Mouse (Mus musculus): ENCODE data around the gene Rhcg. TPM values are rescaled to one million over a fixed set of nuclear protein-coding genes. Genes with fewer than 3 reads are reported as not detected.

The Rhcg gene
- polyA plus RNA-seq, 1 experiment: 1.2 TPM

GRCm38 (mm10) chr7:79623086-79623485 lies 5.6 kb upstream of the Rhcg start:
- Histone ChIP-seq H3K4me1 (replicated peaks; ENCODE audit: control insufficient read depth, insufficient read depth, low read length) (no peaks in the 10 kb centered on the region), H3K4me3 (ENCODE audit: control insufficient read depth, insufficient read depth, low read length) (no peak overlapping the region), H3K27ac (ENCODE audit: control insufficient read depth, insufficient read depth, low read length) (no peak overlapping the region), H3K36me3 (ENCODE audit: control insufficient read depth, insufficient read depth, low read length) (no peaks in the 10 kb centered on the region), H3K27me3 (ENCODE audit: control insufficient read depth, insufficient read depth, low read length) (no peaks in the 10 kb centered on the region)
- TF ChIP-seq CTCF (IDR thresholded peaks at IDR 0.05; ENCODE audit: borderline replicate concordance, control insufficient read depth, extremely low read depth, insufficient read depth, low read length, poor library complexity): no peak
- 38% methylated on average over 8 of the region's 8 CpGs for WGBS
- no peak for DNase-seq

DNA sequence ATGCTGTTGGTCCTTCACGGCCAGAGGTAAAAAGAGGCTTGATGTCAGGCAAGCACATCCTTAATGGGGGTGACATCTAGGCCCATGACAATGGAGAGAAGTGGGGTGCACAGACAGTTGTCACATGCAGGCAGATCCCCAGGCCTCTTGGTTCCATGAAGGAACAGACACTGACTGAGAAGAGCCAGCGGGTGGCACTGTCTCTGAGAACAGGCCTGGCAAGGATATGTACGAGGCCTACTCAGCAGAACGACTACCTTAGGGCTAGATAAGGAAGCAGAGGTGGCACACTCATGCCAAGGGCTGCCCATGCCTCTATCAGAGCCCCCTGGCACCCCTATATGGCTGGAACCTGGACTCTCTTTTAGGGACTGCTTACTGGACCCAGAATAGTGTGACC lies 2.0 kb upstream of the Rhcg start:
- H3K27me3 ChIP-seq (ENCODE audit: control insufficient read depth, insufficient read depth, low read length): peaks cover 6% of the 10 kb centered on the region
- H3K4me1 ChIP-seq (replicated peaks; ENCODE audit: control insufficient read depth, insufficient read depth, low read length): no peaks in the 10 kb centered on the region
- no peak overlapping the region for H3K27ac ChIP-seq (ENCODE audit: control insufficient read depth, insufficient read depth, low read length)
- no peak overlapping the region for H3K4me3 ChIP-seq (ENCODE audit: control insufficient read depth, insufficient read depth, low read length)
- WGBS: 67% methylated on average over 4 of the region's 4 CpGs
- no peaks in the 10 kb centered on the region for H3K36me3 ChIP-seq (ENCODE audit: control insufficient read depth, insufficient read depth, low read length)
- DNase-seq: no peak
- TF ChIP-seq POLR2A (IDR thresholded peaks at IDR 0.05; ENCODE audit: control insufficient read depth, extremely low read depth, insufficient read depth, low read length, poor library complexity) (no peak), CTCF (IDR thresholded peaks at IDR 0.05; ENCODE audit: borderline replicate concordance, control insufficient read depth, extremely low read depth, insufficient read depth, low read length, poor library complexity) (no peak)

DNA sequence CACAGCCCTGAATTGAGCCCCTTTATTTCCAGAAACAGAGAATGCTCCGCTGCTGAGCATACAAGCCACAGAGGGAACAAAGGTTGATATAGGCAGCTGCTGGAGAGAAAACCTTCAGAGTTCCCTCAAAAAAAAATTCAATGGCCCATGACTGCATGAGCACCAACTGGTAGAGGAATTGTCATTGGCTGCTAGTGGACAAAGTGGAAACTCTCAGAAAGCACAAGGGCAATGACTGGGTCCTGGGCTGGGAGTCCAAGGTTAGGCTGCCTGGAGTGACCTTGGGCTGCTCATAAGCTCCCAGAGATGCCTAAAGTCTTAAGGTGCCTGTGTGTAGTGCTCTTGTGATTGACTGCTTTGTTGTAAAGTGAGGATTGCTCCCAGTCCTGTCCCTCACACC lies 1.5 kb downstream of the Rhcg start:
- peaks cover 6% of the 10 kb centered on the region for H3K27me3 ChIP-seq (ENCODE audit: control insufficient read depth, insufficient read depth, low read length)
- WGBS: 78% methylated on average over 1 of the region's 1 CpGs
- DNase-seq: no peak
- H3K36me3 ChIP-seq (ENCODE audit: control insufficient read depth, insufficient read depth, low read length): no peaks in the 10 kb centered on the region
- no peak overlapping the region for H3K27ac ChIP-seq (ENCODE audit: control insufficient read depth, insufficient read depth, low read length)
- TF ChIP-seq CTCF (IDR thresholded peaks at IDR 0.05; ENCODE audit: borderline replicate concordance, control insufficient read depth, extremely low read depth, insufficient read depth, low read length, poor library complexity) (no peak), POLR2A (IDR thresholded peaks at IDR 0.05; ENCODE audit: control insufficient read depth, extremely low read depth, insufficient read depth, low read length, poor library complexity) (no peak)
- H3K4me1 ChIP-seq (replicated peaks; ENCODE audit: control insufficient read depth, insufficient read depth, low read length): no peaks in the 10 kb centered on the region
- H3K4me3 ChIP-seq (ENCODE audit: control insufficient read depth, insufficient read depth, low read length): no peak overlapping the region

GRCm38 (mm10) chr7:79615008-79615407 lies 2.4 kb downstream of the Rhcg start:
- WGBS: 67% methylated on average over 4 of the region's 4 CpGs
- H3K27me3 ChIP-seq (ENCODE audit: control insufficient read depth, insufficient read depth, low read length): peaks cover 6% of the 10 kb centered on the region
- H3K4me1 ChIP-seq (replicated peaks; ENCODE audit: control insufficient read depth, insufficient read depth, low read length): no peaks in the 10 kb centered on the region
- TF ChIP-seq CTCF (IDR thresholded peaks at IDR 0.05; ENCODE audit: borderline replicate concordance, control insufficient read depth, extremely low read depth, insufficient read depth, low read length, poor library complexity): no peak
- TF ChIP-seq POLR2A (IDR thresholded peaks at IDR 0.05; ENCODE audit: control insufficient read depth, extremely low read depth, insufficient read depth, low read length, poor library complexity): no peak
- DNase-seq: no peak
- no peak overlapping the region for H3K27ac ChIP-seq (ENCODE audit: control insufficient read depth, insufficient read depth, low read length)
- H3K36me3 ChIP-seq (ENCODE audit: control insufficient read depth, insufficient read depth, low read length): no peaks in the 10 kb centered on the region
- H3K4me3 ChIP-seq (ENCODE audit: control insufficient read depth, insufficient read depth, low read length): no peak overlapping the region

DNA sequence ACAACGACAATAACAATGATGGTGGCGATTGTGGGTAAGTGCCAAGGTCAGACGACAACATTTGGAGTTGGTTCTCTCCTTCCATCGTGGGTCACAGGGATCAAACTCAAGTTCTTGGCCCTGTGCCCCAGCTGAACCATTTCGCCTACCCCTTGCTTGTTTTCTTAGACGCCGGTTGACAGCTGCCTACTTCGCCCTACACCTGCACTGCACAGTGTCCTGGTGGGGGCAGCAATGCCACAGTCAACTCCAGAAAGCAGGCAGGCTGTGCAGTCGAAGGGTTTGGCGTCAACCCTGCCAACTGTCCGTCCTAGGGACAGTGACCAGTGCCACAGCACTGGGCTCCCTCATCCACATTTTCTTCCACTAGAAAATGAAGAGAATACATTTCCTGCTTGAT lies 4.1 kb downstream of the Rhcg start:
- Histone ChIP-seq H3K4me1 (replicated peaks; ENCODE audit: control insufficient read depth, insufficient read depth, low read length) (no peaks in the 10 kb centered on the region), H3K27ac (ENCODE audit: control insufficient read depth, insufficient read depth, low read length) (no peak overlapping the region), H3K36me3 (ENCODE audit: control insufficient read depth, insufficient read depth, low read length) (no peaks in the 10 kb centered on the region), H3K27me3 (ENCODE audit: control insufficient read depth, insufficient read depth, low read length) (peaks cover 6% of the 10 kb centered on the region), H3K4me3 (ENCODE audit: control insufficient read depth, insufficient read depth, low read length) (no peak overlapping the region)
- 56% methylated on average over 11 of the region's 11 CpGs for WGBS
- TF ChIP-seq POLR2A (IDR thresholded peaks at IDR 0.05; ENCODE audit: control insufficient read depth, extremely low read depth, insufficient read depth, low read length, poor library complexity): no peak
- no peak for TF ChIP-seq CTCF (IDR thresholded peaks at IDR 0.05; ENCODE audit: borderline replicate concordance, control insufficient read depth, extremely low read depth, insufficient read depth, low read length, poor library complexity)
- no peak for DNase-seq

DNA sequence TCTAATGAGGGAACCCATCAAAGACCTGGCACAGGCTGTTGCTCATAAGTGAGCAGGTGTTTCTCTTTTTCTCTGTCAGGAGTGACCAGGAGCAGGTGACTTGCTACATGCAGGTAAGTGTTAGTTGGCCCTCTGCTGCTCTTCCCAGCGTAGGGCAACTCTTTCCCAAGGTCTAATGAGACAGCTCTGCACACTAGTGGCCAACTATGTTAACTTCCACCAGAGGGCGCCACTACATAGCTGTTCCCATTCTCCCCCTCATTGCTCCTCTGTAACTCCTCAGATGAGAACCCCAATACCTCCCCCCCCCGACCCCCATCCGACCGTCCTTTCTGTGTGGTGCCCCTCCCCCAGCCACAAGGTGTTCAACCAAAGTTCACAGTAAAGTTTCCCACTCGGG lies 4.7 kb downstream of the Rhcg start:
- WGBS: 10% methylated on average over 6 of the region's 6 CpGs
- Histone ChIP-seq H3K36me3 (ENCODE audit: control insufficient read depth, insufficient read depth, low read length) (no peaks in the 10 kb centered on the region), H3K27me3 (ENCODE audit: control insufficient read depth, insufficient read depth, low read length) (peaks cover 6% of the 10 kb centered on the region), H3K4me3 (ENCODE audit: control insufficient read depth, insufficient read depth, low read length) (no peak overlapping the region), H3K27ac (ENCODE audit: control insufficient read depth, insufficient read depth, low read length) (no peak overlapping the region), H3K4me1 (replicated peaks; ENCODE audit: control insufficient read depth, insufficient read depth, low read length) (no peaks in the 10 kb centered on the region; the same call in 1 of the 2 replicates)
- DNase-seq: peak; percentile 43
- no peak for TF ChIP-seq POLR2A (IDR thresholded peaks at IDR 0.05; ENCODE audit: control insufficient read depth, extremely low read depth, insufficient read depth, low read length, poor library complexity)
- no peak for TF ChIP-seq CTCF (IDR thresholded peaks at IDR 0.05; ENCODE audit: borderline replicate concordance, control insufficient read depth, extremely low read depth, insufficient read depth, low read length, poor library complexity)

GRCm38 (mm10) chr7:79611901-79612300 lies 5.6 kb downstream of the Rhcg start:
- Histone ChIP-seq H3K4me3 (ENCODE audit: control insufficient read depth, insufficient read depth, low read length) (no peak overlapping the region), H3K4me1 (replicated peaks; ENCODE audit: control insufficient read depth, insufficient read depth, low read length) (no peaks in the 10 kb centered on the region; the same call in 1 of the 2 replicates), H3K36me3 (ENCODE audit: control insufficient read depth, insufficient read depth, low read length) (no peaks in the 10 kb centered on the region), H3K27ac (ENCODE audit: control insufficient read depth, insufficient read depth, low read length) (no peak overlapping the region), H3K27me3 (ENCODE audit: control insufficient read depth, insufficient read depth, low read length) (no peaks in the 10 kb centered on the region; the same call in 1 of the 2 replicates)
- DNase-seq: no peak
- 82% methylated on average over 9 of the region's 9 CpGs for WGBS
- TF ChIP-seq CTCF (IDR thresholded peaks at IDR 0.05; ENCODE audit: borderline replicate concordance, control insufficient read depth, extremely low read depth, insufficient read depth, low read length, poor library complexity) (no peak; the same call in 1 of the 2 replicates), POLR2A (IDR thresholded peaks at IDR 0.05; ENCODE audit: control insufficient read depth, extremely low read depth, insufficient read depth, low read length, poor library complexity) (no peak)

Measured in thymus, adult 2 months (tissue).